Mouse (Mus musculus): ENCODE data around the gene Tctn1.

DNA sequence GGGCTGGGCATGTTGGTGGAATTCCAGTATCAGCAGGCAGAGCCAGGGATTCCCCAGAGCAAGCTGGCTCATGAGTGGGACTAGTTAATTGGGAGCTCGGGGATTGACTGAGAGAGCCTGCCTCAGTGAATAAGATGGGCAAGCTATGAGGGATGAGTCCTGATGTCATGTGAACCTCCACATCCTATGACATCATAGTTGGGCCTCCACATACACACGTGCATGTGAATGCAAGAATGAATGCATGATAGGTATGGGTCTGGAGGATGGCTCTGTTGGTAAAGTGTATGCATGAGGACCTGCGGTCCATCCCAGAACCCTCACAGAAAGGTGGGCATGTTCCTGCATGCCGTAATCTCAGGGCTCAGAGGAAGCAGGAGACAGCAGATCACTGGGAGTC, 43.2 kb downstream of the Tctn1 start:
- TF ChIP-seq POLR2A (IDR thresholded peaks at IDR 0.05; ENCODE audit: control insufficient read depth in 1 of 2, insufficient read depth in 1 of 2, low read depth in 1 of 2, low read length in 2 of 2, poor library complexity in 1 of 2), result no peak
- TF ChIP-seq CTCF (IDR thresholded peaks at IDR 0.05 in 2 of 3, conservative IDR thresholded peaks at IDR 0.05 in 1 of 3; ENCODE audit: control insufficient read depth in 1 of 3, insufficient read depth in 1 of 3, low read depth in 2 of 3, low read length in 3 of 3, poor library complexity in 1 of 3, severe bottlenecking in 1 of 3), result no peak
- TF ChIP-seq POLR2AphosphoS2 (IDR thresholded peaks at IDR 0.05; ENCODE audit: low read length), result no peak
- no peak for TF ChIP-seq ETS1 (IDR thresholded peaks at IDR 0.05; ENCODE audit: low read depth, low read length)

Measured in MEL (cell line).